Comparison of ENCODE assay signal across 18 mouse cellular contexts in the genomic region with DNA sequence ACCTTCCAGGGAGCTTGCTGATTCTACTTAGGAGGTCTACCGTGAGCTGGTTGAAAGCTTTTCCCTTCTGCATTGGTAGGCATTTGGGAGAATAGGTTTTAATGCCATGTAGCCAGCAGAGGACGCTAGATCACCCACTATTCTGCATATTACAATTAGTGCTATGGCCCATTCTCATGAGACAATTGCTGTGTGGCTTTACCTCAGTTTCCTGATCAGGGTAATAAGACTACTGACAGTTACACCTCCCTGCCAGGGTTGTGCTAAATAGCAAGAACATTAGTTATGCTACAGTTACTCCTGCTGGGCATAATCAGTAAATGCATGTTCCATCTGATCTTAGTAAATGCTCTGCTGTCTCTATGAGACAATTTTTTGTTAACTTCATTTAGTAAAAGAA.
A peak's percentile ranks its signal among the peaks of the same experiment; 100 is the strongest.
DNase-seq lines count a peak whose midpoint lies in the region; ATAC-seq and TF ChIP-seq lines count a peak whose summit lies in the region.
"Had no signal": no experiment of that assay in that cellular context is flagged by ENCODE, and none has a peak within 500 bp of the region (broad histone marks: within the 10 kb centered on the region; RNA-seq: fewer than 3 reads in every experiment).

No protein-coding gene starts in this region.

- H3K27me3 ChIP-seq in heart, postnatal 0 days (ENCODE audit: control insufficient read depth, insufficient read depth, low read length): no peaks in the 10 kb centered on the region
- H3K27me3 ChIP-seq in lung, postnatal 0 days (replicated peaks; ENCODE audit: insufficient read depth, low read length): no peaks in the 10 kb centered on the region
- no peaks in the 10 kb centered on the region for H3K27me3 ChIP-seq in MEL (ENCODE audit: control insufficient read depth in 1 of 2, insufficient read depth in 2 of 2, low read length in 2 of 2)
- H3K27me3 ChIP-seq in stomach, postnatal 0 days (ENCODE audit: control insufficient read depth, insufficient read depth, low read length): no peaks in the 10 kb centered on the region
- H3K27me3 ChIP-seq: embryonic facial prominence, embryonic 12.5 days; kidney, embryonic 15.5 days; stomach, embryonic 15.5 days had no signal

- no peak overlapping the region for H3K9ac ChIP-seq in heart, postnatal 0 days (replicated peaks; ENCODE audit: low read depth, low read length)
- no peak overlapping the region for H3K9ac ChIP-seq in lung, postnatal 0 days (replicated peaks; ENCODE audit: low read depth)
- H3K9ac ChIP-seq in MEL (ENCODE audit: control insufficient read depth, low read depth, low read length, poor library complexity, severe bottlenecking): no peak overlapping the region
- no peak overlapping the region for H3K9ac ChIP-seq in stomach, postnatal 0 days (ENCODE audit: low read length)
- H3K9ac ChIP-seq: embryonic facial prominence, embryonic 12.5 days; kidney, embryonic 15.5 days; stomach, embryonic 15.5 days had no signal

- no peaks in the 10 kb centered on the region for H3K4me1 ChIP-seq in heart, postnatal 0 days (ENCODE audit: control insufficient read depth, insufficient read depth)
- no peaks in the 10 kb centered on the region for H3K4me1 ChIP-seq in lung, postnatal 0 days (ENCODE audit: insufficient read depth, low read depth, low read length)
- no peaks in the 10 kb centered on the region for H3K4me1 ChIP-seq in MEL (ENCODE audit: control insufficient read depth in 1 of 2, insufficient read depth in 2 of 2, low read length in 2 of 2)
- H3K4me1 ChIP-seq in stomach, postnatal 0 days (replicated peaks; ENCODE audit: control insufficient read depth, insufficient read depth): no peaks in the 10 kb centered on the region
- H3K4me1 ChIP-seq: embryonic facial prominence, embryonic 12.5 days; midbrain, embryonic 10.5 days; stomach, embryonic 15.5 days had no signal

- no peak overlapping the region for H3K27ac ChIP-seq in heart, postnatal 0 days (ENCODE audit: low read depth)
- no peak overlapping the region for H3K27ac ChIP-seq in lung, postnatal 0 days (ENCODE audit: low read length)
- no peak overlapping the region for H3K27ac ChIP-seq in MEL (ENCODE audit: control insufficient read depth, low read depth, low read length)
- H3K27ac ChIP-seq in stomach, postnatal 0 days (replicated peaks): no peak overlapping the region
- H3K27ac ChIP-seq: embryonic facial prominence, embryonic 12.5 days; kidney, embryonic 15.5 days; midbrain, embryonic 10.5 days; stomach, embryonic 15.5 days had no signal

- no peak for TF ChIP-seq EP300 in heart, postnatal 0 days (IDR thresholded peaks at IDR 0.05; ENCODE audit: low read depth)
- TF ChIP-seq EP300 in lung, postnatal 0 days (IDR thresholded peaks at IDR 0.05): no peak
- TF ChIP-seq EP300 in MEL (IDR thresholded peaks at IDR 0.05; ENCODE audit: low read depth in 1 of 2, low read length in 2 of 2): no peak
- TF ChIP-seq EP300 in stomach, postnatal 0 days (optimal IDR thresholded peaks at IDR 0.05): no peak

- no peak overlapping the region for H3K4me3 ChIP-seq in heart, postnatal 0 days (ENCODE audit: low read depth, low read length)
- no peak overlapping the region for H3K4me3 ChIP-seq in lung, postnatal 0 days (ENCODE audit: low read depth, low read length)
- H3K4me3 ChIP-seq in MEL (ENCODE audit: control insufficient read depth in 1 of 2, insufficient read depth in 1 of 2, low read depth in 2 of 2, low read length in 2 of 2): no peak overlapping the region
- H3K4me3 ChIP-seq in stomach, postnatal 0 days (ENCODE audit: low read depth, low read length): no peak overlapping the region
- H3K4me3 ChIP-seq: embryonic facial prominence, embryonic 12.5 days; kidney, embryonic 15.5 days; midbrain, embryonic 10.5 days; stomach, embryonic 15.5 days had no signal

- no peak for ATAC-seq in heart, postnatal 0 days (ENCODE audit: insufficient read depth, low read depth)
- no peak for ATAC-seq in lung, postnatal 0 days
- ATAC-seq in stomach, postnatal 0 days (ENCODE audit: low FRiP score, low TSS enrichment): no peak
- ATAC-seq: hindbrain, embryonic 16.5 days had no signal

- TF ChIP-seq RAD21 in MEL (IDR thresholded peaks at IDR 0.05; ENCODE audit: low read depth, low read length): peak; percentile 54

- no peak for DNase-seq in heart, postnatal 0 days (ENCODE audit: low spot score)
- no peak for DNase-seq in heart, adult 9 months (ENCODE audit: low spot score in 2 of 2)
- no peak for DNase-seq in lung, postnatal 0 days (ENCODE audit: low spot score)
- DNase-seq in lung, adult 18-20 months: no peak
- DNase-seq in MEL (ENCODE audit: low read depth, low spot score): peak; percentile 37
- peak; percentile 10 for DNase-seq in stomach, postnatal 0 days (ENCODE audit: low spot score)
- no peak for DNase-seq in embryo, embryonic 11 days
- DNase-seq: adrenal gland, postnatal 10 days; cerebellum, adult 9-10 months; heart, postnatal 14 days; right cerebral cortex, adult 18-20 months; spleen, adult 18-20 months; thymus, postnatal 14 days had no signal

- WGBS in heart, postnatal 0 days: 30% methylated on average over 2 of the region's 2 CpGs
- WGBS in lung, postnatal 0 days: 20% methylated on average over 2 of the region's 2 CpGs
- WGBS in stomach, postnatal 0 days: 30% methylated on average over 2 of the region's 2 CpGs

- no peak for TF ChIP-seq POLR2A in MEL (IDR thresholded peaks at IDR 0.05; ENCODE audit: control insufficient read depth in 1 of 2, insufficient read depth in 1 of 2, low read depth in 1 of 2, low read length in 2 of 2, poor library complexity in 1 of 2)

- H3K9me3 ChIP-seq in heart, postnatal 0 days (replicated peaks; ENCODE audit: control insufficient read depth, low read length): no peaks in the 10 kb centered on the region
- no peaks in the 10 kb centered on the region for H3K9me3 ChIP-seq in lung, postnatal 0 days (ENCODE audit: low read length)
- no peaks in the 10 kb centered on the region for H3K9me3 ChIP-seq in MEL (replicated peaks; ENCODE audit: insufficient read depth, low read length)
- no peaks in the 10 kb centered on the region for H3K9me3 ChIP-seq in stomach, postnatal 0 days (ENCODE audit: control insufficient read depth, low read length)
- H3K9me3 ChIP-seq: embryonic facial prominence, embryonic 12.5 days; kidney, embryonic 15.5 days; midbrain, embryonic 10.5 days; stomach, embryonic 15.5 days had no signal

- H3K4me2 ChIP-seq in heart, postnatal 0 days (ENCODE audit: low read depth, low read length): no peak overlapping the region
- H3K4me2 ChIP-seq in lung, postnatal 0 days (replicated peaks; ENCODE audit: low read depth, low read length): no peak overlapping the region
- H3K4me2 ChIP-seq in stomach, postnatal 0 days (replicated peaks; ENCODE audit: low read depth): no peak overlapping the region
- H3K4me2 ChIP-seq: embryonic facial prominence, embryonic 12.5 days; kidney, embryonic 15.5 days; stomach, embryonic 15.5 days had no signal

- H3K79me2 ChIP-seq in MEL (ENCODE audit: control insufficient read depth, insufficient read depth, low read length, poor library complexity): no peaks in the 10 kb centered on the region

- TF ChIP-seq CTCF in heart, postnatal 0 days (IDR thresholded peaks at IDR 0.05; ENCODE audit: low read depth): peak; percentile 17; the same call in 1 of the 2 replicates
- peak; percentile 51 for TF ChIP-seq CTCF in lung, postnatal 0 days (IDR thresholded peaks at IDR 0.05)
- peak; percentile 25 to 92 (median 63); a peak in 5 of 6 replicates for TF ChIP-seq CTCF in MEL (IDR thresholded peaks at IDR 0.05 in 2 of 3, conservative IDR thresholded peaks at IDR 0.05 in 1 of 3; ENCODE audit: control insufficient read depth in 1 of 3, insufficient read depth in 1 of 3, low read depth in 2 of 3, low read length in 3 of 3, poor library complexity in 1 of 3, severe bottlenecking in 1 of 3)
- peak; percentile 57 for TF ChIP-seq CTCF in stomach, postnatal 0 days (IDR thresholded peaks at IDR 0.05; ENCODE audit: low read depth)

- no peaks in the 10 kb centered on the region for H3K36me3 ChIP-seq in heart, postnatal 0 days (replicated peaks; ENCODE audit: control insufficient read depth, insufficient read depth, low read length)
- no peaks in the 10 kb centered on the region for H3K36me3 ChIP-seq in lung, postnatal 0 days (ENCODE audit: insufficient read depth, low read length)
- H3K36me3 ChIP-seq in MEL (ENCODE audit: control insufficient read depth in 1 of 2, insufficient read depth in 2 of 2, low read length in 2 of 2): no peaks in the 10 kb centered on the region
- H3K36me3 ChIP-seq in stomach, postnatal 0 days (ENCODE audit: control insufficient read depth, insufficient read depth, low read length): no peaks in the 10 kb centered on the region
- H3K36me3 ChIP-seq: embryonic facial prominence, embryonic 12.5 days; kidney, embryonic 15.5 days; midbrain, embryonic 10.5 days; stomach, embryonic 15.5 days had no signal

TF ChIP-seq in MEL, 35 proteins besides CTCF, POLR2A, EP300 and RAD21:
- TF ChIP-seq CHD2 (IDR thresholded peaks at IDR 0.05; ENCODE audit: low read length) (no peak), SMC3 (IDR thresholded peaks at IDR 0.05; ENCODE audit: low read depth, low read length) (peak; percentile 52), ZC3H11A (IDR thresholded peaks at IDR 0.05; ENCODE audit: low read depth, low read length) (0 out of 2 replicates have a peak, but pooled peaks have one; percentile 23)

Comparison
In these comparisons a context has a peak if more than half of its experiments do, and no peak if none do; other contexts are left out.
1. DNase-seq: peak in MEL (single experiment) and stomach, postnatal 0 days (single experiment); none in heart, postnatal 0 days (single experiment), heart, adult 9 months (0 of 2), lung, postnatal 0 days (single experiment), lung, adult 18-20 months (0 of 2) and embryo, embryonic 11 days (single experiment).
2. Peak in every context shown above with its lines, with median percentiles within 50 percentile points of each other: CTCF ChIP-seq.